Mouse (Mus musculus) CD4-positive naive resting alpha-beta T cell, adult 76 days (primary cell): ENCODE measurements around the gene Chrna4. TPM values are rescaled to one million over a fixed set of nuclear protein-coding genes. Genes with fewer than 3 reads are reported as not detected.

Experiments
- total RNA-seq: library from RNA; stranded (reverse); gene quantifications from one replicate; pipeline ENCODE4 v1.2.4, GENCODE M21; 2023

Gene Chrna4
- not detected for total RNA-seq

GRCm38 (mm10) chr2:181043437-181043836 is at the start of gene Chrna4:
Gene Chrna4, minus strand, starts transcription at chr2:181043546.

GRCm38 (mm10) chr2:180986449-180986848 is 56.9 kb downstream of the Chrna4 start, which contains the start of gene Col20a1:
Gene Col20a1, plus strand, starts transcription at chr2:180986535.

Other genes starting within 250 kb of the Chrna4 start
- 98.8 TPM for gene Ythdf1, start 122.6 kb downstream of the Chrna4 start, total RNA-seq
- gene Birc7, start 114.5 kb downstream of the Chrna4 start, total RNA-seq = not detected
- gene Nkain4, start 88.8 kb downstream of the Chrna4 start, total RNA-seq = not detected
- 71.6 TPM for gene Arfgap1, start 76.3 kb downstream of the Chrna4 start, total RNA-seq
- gene Col20a1, start 57.0 kb downstream of the Chrna4 start, total RNA-seq = 5.2 TPM
- gene Kcnq2, start 91.8 kb upstream of the Chrna4 start, total RNA-seq = not detected
- gene Eef1a2, start 113.5 kb upstream of the Chrna4 start, total RNA-seq = not detected
- gene Ppdpf, start 143.7 kb upstream of the Chrna4 start, total RNA-seq = 87.7 TPM
- gene Ptk6, start 159.2 kb upstream of the Chrna4 start, total RNA-seq = not detected
- 0.79 TPM for gene Srms, start 169.6 kb upstream of the Chrna4 start, total RNA-seq
- not detected for gene Fndc11, start 176.5 kb upstream of the Chrna4 start, total RNA-seq
- gene Helz2, start 198.5 kb upstream of the Chrna4 start, total RNA-seq = 138 TPM
- 53.9 TPM for gene Gmeb2, start 244.5 kb upstream of the Chrna4 start, total RNA-seq